Mouse (Mus musculus): ENCODE measurements around the gene Pigf. TPM values are rescaled to one million over a fixed set of nuclear protein-coding genes. Genes with fewer than 3 reads are reported as not detected.
A peak's percentile ranks its signal among the peaks of the same experiment; 100 is the strongest.

Gene Pigf
- polyA plus RNA-seq, 1 experiment from 2014 or later, result 25.8 TPM

DNA sequence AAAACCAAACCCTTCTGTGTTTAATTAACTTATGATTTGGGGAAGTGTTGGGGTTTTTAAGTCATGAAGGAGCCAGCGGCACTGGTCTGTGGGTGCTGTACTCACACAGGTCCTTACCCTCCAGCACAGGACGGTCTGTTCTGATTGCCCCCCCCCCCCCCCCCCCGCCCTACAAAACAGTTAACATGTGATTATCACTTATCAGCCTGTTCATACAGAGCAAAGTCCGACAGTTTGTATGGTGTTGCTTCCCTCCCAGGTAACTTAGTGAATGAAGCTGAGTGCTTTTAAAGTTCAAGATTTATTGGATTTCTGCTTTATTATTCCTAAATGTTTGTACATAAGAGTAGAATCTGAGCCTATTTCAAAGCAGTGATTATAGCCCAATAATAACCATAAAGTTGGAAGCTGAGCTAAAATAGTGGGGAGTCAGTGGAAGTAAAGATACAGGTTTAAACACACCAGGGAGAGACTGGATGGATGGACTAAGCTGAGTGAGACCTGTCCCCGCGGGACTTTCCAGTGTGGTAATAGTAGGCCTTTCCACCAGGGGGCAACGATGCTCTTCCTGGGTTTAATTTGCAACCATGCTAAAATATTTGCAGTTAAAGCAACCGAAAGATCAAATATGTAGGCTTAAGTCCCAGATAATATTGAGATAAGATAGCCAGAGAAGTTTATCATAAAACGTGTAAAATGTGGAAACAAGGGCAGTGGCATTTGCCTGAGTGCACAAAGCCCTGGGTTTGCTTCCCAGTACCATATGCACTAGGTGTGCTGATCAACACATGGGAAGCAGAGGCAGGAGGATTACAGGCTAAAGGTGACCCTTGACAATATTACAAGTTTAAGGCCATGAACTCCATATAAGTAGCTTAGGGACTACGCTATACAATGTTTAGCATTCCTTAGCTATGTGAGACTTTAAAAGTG, 11.2 kb upstream of the Pigf start:
- DNase-seq (ENCODE audit: low spot score), result peak; percentile 61

DNA sequence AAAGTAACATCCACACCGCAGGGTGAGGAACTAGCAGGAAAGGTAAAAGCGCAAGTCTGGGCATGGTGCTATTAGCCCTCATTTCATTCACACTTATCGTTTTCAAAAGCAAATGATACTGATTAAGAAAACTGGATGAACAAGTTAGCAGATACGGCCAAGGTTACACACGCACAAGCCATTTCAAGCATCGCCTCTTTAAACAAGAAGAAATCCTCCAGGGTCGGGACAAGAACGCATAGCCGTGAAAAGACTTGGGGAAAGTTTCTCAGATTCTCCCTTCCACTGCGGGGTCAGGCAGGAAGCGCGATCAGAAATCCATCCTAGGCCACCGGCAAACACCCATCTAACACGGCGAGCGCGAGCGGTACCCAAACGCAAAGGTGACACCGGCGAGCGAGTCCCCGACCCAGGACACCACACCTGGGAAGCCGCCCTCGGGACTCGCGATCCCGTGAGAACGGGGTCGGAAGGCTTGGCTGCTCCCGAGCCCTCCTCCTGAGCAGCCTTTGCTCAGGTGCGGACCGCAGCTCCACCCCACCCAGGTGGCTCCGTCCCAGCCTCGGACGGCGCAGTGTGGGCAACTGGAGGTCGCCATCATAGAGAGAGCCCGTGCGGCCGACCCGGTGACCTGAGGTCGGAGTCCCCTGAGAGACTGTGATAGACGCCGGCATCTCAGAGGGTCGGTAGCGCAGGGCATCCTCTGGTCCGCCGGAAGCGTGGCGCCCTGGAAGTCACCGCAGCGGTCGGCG, 539 bp downstream of the Pigf start:
- DNase-seq (ENCODE audit: low spot score), result no peak

GRCm38 (mm10) chr17:87019692-87020091, 5.5 kb downstream of the Pigf start:
- no peak for DNase-seq (ENCODE audit: low spot score)

GRCm38 (mm10) chr17:87011301-87012019, 13.7 kb downstream of the Pigf start:
- no peak for DNase-seq (ENCODE audit: low spot score)

GRCm38 (mm10) chr17:87008950-87009349, 16.3 kb downstream of the Pigf start:
- no peak for DNase-seq (ENCODE audit: low spot score)

DNA sequence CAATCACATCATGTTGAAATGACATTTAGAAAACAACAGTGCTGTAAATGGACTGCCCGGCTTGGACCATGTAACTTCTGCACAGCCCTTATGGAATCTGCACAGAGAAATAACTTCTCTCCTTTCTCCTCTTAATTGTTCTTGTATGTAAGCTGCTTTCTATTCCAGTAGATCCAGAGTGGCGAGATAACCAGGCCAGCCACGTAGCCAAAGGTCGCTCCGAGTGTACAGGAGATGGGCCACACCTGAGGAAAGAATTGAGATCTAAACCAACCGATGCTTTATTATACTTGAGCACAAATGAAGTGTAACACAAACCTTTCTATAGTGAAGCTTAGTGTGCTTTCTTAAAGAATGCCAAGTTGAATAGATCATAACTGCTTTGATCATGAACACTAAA, 27.9 kb downstream of the Pigf start:
- no peak for DNase-seq (ENCODE audit: low spot score)

- DNase-seq (ENCODE audit: low spot score), result no peak
Measured at GRCm38 (mm10) chr17:86991306-86991705, 33.9 kb downstream of the Pigf start.

GRCm38 (mm10) chr17:86988601-86989184, 36.5 kb downstream of the Pigf start:
- DNase-seq (ENCODE audit: low spot score), result no peak

- no peak for DNase-seq (ENCODE audit: low spot score)
Measured at GRCm38 (mm10) chr17:86988161-86988560, 37.0 kb downstream of the Pigf start.

- no peak for DNase-seq (ENCODE audit: low spot score)
Measured at GRCm38 (mm10) chr17:86986449-86987138, 38.6 kb downstream of the Pigf start.

- no peak for DNase-seq (ENCODE audit: low spot score)
Measured at GRCm38 (mm10) chr17:86982497-86982896, 42.7 kb downstream of the Pigf start.

DNA sequence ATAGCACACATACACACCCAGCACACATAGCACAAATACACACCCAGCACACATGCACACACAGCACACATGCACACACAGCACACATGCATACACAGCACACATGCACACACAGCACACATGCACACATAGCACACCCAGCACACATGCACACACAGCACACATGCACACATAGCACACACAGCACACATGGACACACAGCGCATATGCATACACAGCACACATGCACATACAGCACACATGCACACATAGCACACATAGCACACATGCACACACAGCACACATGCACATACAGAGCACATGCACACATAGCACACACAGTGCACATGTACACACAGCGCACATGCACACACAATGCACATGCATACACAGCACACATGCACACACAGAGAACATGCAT, 43.5 kb downstream of the Pigf start:
- DNase-seq (ENCODE audit: low spot score), result no peak

DNA sequence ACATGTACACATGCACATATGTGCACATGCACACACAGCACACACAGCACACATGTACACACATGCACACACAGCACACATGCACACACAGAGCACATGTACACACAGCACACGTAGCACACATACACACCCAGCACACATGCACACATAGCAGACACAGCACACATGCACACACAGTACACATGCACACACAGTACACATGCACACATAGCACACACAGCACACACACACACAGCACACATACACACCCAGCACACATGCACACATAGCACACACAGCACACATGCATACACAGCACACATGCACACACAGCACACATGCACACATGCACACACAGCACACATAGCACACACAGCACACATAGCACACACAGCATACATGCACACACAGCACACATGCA, 44.0 kb downstream of the Pigf start:
- DNase-seq (ENCODE audit: low spot score), result no peak

DNA sequence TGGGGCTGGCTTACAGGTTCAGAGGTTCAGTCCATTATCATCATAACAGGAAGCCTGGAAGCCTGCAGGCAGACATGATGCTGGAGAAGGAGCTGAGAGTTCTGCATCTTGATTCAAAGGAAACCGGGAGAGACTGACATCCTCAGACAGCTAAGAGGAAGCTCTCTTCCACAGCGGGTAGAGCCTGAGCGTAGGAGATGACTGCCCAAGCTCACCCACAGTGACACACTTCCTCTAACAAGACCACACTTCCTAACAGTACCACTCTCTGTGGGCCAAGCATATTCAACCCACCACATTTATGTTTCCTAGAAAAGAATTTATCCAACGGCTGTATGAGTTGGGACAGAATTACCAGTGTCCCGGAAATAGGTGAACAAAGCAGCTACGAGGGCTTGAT, 46.7 kb downstream of the Pigf start:
- no peak for DNase-seq (ENCODE audit: low spot score)

DNA sequence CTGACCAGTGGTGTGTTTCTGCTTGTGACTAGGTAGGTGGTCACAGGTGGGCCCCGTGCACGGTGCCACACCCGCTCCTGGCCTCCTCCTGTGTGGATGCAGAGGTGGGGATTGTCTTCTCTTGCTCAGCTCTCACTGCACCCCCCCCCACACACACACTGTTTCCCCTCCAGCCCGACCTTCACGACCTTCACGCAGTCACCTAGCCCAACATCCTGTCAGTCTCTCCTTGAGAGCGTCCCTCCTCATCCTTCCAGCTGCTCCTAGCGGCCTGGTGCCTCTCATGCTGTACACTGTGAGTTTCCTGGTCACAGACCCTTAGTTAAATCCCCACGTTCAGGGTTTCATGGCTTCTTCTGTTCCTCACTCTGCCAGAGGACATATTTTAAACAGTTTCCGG, 48.8 kb downstream of the Pigf start:
- DNase-seq (ENCODE audit: low spot score), result peak; percentile 33

DNA sequence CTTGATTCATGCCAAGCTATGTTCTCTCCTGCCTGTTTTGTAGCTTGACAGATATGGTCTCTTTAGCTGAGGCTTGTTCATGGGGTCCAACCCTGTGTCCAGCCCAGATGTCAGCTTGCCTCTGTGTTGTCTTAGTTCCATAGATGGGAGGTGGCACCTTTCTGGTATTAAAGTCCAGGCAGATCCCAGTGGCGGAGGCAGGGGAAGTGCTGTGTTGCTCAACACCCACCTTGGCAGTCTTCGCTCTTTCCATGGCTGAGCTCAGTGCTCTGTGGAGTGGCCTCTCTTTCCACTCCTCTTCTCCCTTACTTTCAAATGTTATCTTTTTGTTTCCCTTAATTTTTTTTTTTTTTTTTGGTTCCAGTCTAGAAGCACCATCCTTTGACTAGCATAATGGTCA, 52.1 kb downstream of the Pigf start:
- no peak for DNase-seq (ENCODE audit: low spot score)

DNA sequence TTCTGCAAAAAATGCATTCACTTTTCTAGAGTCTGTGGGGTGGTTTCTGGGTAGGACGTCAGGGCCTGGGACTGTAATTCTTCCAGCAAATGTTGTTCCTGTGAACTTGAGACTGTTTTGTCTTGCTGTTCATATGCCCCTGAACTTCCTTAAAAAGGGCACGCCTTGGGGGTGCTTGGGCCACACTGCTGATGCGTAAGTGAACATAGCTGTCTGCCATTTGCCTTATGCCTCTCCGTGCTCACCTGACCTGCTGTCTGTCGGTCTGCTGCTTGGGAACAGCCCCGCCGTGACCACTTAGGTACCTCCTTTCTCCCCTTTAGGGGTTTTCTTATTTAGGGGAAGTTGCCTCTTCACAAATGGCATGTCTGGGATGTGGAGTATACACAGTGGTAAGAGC, 53.3 kb downstream of the Pigf start:
- no peak for DNase-seq (ENCODE audit: low spot score)

GRCm38 (mm10) chr17:86971036-86971435, 54.2 kb downstream of the Pigf start:
- peak; percentile 50 for DNase-seq (ENCODE audit: low spot score)

GRCm38 (mm10) chr17:86970026-86970750, 55.0 kb downstream of the Pigf start:
- no peak for DNase-seq (ENCODE audit: low spot score)

GRCm38 (mm10) chr17:86969582-86969981, 55.6 kb downstream of the Pigf start:
- peak; percentile 60 for DNase-seq (ENCODE audit: low spot score)
